Mouse (Mus musculus) gonadal fat pad, adult 2 months (tissue): Measurements from ENCODE around the gene Arhgap9. TPM values are rescaled to one million over a fixed set of nuclear protein-coding genes. Genes with fewer than 3 reads are reported as not detected.
A peak's percentile ranks its signal among the peaks of the same experiment; 100 is the strongest.
"Not testable (repeated sequence)": the region's sequence is repeated elsewhere in the genome, so short reads cannot be mapped to it uniquely, and the experiment has no call there.

ENCODE experiments used
- DNase-seq: peaks from one replicate; pipeline ENCODE4 v3.0.0-alpha.2; 2012; ENCODE audit warnings: low read depth
- polyA plus RNA-seq: library from polyadenylated mRNA; depleted of rRNA; stranded (reverse); fragments of >200 nt; gene quantifications from 2 replicates; pipeline ENCODE4 v1.2.3, GENCODE M21; 2012

The Arhgap9 gene
- polyA plus RNA-seq, 1 experiment = 9.3 TPM

DNA sequence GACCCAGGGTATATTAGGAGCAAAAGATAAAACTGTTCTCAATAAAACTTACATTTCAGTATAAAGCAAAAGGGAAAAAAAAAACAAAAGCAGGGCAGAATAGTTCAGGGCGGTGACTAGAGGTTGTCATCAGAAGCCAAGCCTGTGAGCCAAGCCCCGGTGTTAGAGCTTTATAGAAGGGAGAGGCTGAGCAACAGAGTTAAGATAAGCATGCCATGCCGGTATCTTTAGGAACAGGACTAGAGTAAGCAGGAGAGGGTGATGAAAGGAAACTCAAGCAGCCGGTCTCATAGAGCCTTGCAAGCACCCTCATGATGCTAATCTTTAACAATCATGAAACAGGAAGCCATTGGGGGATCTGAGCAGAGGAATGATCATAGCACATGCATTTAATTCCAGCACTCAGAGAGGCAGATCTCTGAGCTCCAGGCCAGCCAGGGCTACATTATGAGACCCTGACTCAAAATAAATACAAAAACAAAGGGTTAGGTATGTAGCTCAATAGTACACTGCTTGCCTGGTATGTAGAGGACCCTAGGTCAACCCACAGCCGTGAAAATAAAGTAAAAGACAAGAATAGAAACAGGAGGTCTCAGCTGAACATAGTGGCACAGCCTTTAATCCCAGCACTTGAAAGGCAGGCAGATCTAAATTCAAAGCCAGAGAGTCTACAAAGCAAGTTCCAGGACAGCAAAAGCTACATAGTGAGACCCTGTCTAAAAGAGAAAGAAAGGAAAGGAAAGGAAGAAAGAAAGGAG is 29.7 kb upstream of the Arhgap9 start:
- no peak for DNase-seq

DNA sequence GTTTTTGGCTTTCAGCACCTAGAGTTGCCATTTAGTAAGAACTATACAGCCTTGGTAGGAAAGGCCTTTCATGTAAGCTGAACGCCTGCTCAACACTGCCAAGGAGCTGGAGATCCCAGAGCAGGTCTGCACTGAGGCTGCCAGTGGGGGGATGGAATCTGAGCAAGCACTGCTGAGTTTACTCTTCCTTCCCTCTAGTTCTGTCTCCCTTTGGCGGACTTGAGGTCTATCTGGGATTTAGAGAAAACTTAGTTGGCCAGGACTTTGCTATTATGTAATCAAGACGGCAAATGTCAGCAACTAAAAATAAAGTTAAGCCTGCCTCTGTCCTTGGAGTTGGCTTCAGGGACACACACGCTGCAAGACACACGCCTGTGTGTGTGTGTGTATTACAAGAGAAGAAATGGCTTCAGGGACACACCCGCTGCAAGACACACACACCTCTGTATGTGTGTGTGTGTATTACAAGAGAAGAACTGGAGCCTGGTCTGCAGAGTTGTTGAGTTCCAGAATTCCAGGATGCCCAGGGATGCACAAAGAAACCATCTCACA is 28.7 kb upstream of the Arhgap9 start:
- DNase-seq = peak; percentile 46

DNA sequence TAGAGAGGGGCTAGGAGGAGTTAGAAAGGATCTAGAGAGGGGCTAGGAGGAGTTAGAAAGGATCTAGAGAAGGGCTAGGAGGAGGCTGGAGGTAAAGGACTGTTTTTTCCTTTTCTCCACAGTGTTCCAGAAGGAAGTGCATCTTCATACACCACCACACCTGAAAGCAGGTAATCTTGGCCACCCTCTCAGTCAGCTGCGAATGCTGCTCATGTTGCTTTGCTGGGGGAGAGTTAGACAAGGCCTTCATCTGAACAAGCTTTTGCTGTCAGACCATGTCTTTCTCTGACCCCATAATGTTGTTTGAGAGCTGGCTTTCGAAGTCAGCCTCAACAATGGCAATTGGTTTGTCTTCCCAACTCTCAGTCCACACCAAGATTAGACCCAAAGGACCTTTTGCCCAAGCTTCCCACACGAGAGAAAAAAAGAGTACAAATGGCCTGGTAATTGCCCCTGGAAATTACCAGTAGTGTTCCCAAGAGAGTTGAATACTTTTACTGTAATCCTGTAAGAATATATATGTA is 28.1 kb upstream of the Arhgap9 start:
- no peak for DNase-seq

DNA sequence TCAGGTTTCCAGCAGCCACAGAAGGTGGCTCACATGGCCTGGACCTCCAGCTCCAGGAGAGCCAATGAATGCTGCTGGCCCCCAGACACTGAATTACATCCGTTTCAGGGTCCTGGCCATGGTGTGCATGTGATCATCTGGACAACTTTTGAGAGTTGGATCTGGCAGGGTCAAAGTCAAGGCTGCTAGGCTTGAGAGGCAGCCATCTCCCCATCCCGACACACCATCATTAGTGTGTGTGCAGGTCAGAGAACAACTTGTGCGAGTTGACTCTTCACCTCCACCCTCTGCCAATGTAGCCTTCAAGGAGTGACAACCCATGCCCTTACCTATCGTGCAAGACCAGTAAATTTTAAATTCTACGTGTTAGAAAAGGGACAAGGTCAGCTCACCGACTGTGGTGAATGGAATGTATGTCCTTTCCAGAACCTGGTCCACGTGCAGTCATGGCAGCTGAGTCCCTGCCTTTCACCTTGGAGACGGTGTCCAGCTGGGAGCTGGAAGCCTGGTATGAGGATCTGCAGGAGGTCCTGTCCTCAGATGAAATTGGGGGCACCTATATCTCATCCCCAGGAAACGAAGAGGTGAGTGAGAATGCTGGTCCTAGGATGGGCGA is 26.8 kb upstream of the Arhgap9 start:
- DNase-seq = no peak

DNA sequence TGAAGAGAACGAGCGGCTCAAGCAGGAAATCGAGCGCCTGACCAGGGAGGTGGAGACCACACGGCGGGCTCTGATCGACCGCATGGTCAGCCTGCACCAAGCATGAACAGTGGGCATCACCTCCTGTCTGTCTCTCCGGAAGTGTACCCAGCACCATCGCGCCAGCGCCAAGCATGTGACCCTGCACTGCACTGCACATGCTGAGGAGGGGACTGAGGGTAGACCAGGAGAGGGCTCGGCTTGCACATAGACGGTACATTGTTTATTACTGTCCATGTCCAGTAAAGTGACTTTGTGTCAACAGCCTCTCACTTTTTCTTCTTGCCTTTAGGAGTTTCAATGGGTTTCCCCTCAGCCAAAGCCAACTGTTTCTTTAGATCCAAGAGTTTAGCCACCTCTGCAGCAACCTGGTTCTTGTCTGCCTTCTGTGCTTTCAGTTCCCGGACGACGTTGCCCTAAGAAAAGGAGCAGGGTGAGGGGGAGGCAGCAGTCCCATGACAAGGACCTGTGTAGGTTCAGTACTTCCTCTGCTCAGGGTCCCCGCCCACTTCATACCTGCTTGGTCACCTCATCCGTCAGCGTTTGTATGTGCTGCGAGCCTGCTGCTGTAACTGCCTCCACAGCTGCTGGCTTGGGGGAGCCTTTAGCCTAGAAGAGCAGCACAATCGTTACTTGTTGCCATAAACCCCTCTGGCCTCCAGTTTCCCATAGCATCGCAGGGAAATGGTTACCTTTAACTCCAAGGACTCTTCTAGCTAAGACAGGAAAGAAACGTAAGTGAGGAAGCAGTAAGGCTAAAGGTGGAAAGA is 25.6 kb upstream of the Arhgap9 start:
- no peak for DNase-seq

DNA sequence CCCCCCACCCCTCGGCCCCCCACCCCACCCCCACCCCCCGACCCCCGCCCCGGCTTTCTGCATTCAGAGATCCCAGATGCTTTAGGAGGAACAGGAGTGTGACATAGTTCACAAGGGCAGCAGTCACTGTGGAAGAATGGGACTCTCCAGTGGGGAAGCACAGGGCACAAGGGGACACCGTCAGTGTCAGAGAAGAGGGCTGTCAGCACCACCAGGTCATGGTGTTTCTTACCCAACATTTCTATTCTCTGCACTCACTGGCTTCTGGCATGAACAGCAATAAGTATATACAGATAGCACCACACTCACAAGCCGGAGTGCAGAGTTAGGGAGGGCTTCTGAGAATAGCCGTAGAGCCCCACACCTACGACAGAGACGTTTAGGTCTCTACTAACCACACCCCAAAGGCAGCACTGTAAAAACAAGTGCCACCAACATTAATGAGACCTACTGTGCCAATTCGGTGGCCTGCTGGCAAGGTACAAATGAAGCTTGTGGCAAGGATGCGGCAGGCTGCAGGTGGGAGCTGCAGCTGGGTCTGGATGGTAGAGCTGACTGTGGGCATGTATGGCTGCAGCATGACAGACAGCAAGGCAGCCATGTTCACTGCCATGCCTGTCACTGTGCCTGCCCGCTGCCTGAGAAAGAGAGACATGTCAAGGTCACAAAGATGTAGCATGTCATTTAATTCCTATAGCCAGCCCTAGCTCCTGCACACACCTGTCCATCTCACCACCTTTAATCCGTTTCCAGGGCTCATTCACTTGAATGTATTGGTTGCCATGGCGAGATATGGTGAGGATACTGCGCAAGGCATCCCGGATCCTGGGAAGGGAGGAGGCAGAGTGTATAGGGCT is 24.5 kb upstream of the Arhgap9 start:
- DNase-seq = no peak

DNA sequence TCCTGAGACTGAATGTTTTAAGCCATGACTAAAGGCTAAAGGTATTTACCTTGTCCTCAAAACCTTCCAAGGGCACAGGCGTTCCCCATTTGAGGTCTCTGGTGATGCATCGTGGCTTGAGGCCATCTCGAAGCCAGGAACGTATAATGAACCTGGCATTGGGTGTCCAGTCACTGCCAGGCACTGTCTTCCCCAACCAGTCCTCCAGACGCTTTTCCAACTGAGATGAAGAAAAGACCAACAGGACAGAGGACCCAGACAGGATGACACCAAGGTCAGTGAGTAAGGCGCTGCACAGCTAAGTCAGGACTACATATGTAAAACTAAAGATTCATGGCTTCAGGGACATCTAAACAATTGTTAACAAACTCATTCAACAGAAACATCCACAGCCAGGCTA is 21.4 kb upstream of the Arhgap9 start:
- no peak for DNase-seq

DNA sequence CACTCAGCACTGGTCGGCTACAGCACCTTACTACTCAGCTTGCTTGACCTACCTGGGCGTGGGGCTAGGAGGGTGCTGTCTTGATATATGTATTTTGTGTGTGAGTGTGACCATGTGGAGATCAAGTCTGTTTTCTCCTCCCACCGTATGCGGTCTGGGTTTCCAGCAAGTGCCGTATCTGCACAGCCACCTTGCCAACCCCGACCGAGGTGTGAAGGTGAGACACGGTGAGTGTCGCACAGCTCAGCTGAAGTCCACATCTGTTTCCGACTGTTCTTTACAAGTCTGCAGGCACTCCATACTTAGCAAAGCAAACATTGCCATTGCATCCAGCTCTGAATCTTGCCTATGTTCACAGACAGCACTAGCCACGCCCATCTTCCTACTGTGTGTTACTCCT is 18.6 kb upstream of the Arhgap9 start:
- no peak for DNase-seq

DNA sequence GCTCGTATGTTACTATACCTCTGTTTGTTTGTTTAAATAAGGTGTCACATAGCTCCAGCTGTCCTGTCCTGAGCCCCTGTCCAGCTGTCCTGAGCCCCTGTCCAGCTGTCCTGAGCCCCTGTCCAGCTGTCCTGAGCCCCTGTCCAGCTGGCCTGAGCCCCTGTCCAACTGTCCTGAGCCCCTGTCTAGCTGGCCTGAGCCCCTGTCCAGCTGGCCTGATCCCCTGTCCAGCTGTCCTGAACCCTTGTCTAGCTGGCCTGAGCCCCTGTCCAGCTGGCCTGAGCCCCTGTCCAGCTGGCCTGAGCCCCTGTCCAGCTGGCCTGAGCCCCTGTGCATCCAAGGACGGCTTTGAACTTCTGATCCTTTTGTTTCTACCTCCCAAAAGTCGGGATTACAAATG is 12.6 kb upstream of the Arhgap9 start:
- not testable (repeated sequence) for DNase-seq

DNA sequence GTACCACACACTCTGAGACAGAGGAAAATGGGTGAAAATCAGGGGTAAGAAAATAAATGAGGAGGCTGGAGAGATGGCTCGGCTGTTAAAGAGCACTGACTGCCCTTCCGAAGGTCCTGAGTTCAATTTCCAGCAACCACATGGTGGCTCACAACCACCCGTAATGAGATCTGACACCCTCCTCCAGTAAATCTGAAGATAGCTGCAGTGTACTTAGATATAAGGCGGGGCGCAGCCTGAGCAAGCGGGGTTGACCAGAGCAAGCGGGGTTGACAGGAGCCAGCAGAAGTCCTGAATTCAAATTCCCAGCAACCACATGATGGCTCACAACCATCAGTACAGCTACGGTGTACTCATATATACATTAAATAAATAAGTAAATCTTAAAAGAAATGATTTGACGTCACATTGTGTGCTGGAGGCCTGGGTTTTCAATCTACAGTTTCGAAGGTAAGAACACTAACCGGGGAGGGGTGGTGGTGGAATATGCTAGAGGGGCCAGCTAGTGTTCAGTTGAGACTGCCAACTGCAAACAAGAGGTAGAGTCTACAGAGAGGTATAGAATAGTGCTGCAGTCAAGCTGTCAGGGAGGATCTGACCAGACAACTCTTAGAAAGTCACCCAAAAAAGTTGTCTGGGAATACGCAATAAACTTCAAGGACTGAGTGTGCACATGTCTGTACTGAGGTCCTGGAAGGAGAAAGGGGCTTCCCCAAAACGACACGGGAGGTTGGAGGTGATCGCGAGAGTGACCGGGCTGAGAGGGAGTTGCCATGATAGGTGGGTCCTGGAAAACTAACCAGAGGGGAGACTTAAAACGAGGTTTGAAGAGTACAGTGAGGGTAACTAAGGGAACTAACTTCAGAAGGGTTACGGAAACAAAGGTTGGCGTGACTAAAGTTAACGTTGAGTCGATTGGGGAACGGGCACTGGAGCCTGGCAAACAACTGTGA is 11.0 kb upstream of the Arhgap9 start:
- no peak for DNase-seq

DNA sequence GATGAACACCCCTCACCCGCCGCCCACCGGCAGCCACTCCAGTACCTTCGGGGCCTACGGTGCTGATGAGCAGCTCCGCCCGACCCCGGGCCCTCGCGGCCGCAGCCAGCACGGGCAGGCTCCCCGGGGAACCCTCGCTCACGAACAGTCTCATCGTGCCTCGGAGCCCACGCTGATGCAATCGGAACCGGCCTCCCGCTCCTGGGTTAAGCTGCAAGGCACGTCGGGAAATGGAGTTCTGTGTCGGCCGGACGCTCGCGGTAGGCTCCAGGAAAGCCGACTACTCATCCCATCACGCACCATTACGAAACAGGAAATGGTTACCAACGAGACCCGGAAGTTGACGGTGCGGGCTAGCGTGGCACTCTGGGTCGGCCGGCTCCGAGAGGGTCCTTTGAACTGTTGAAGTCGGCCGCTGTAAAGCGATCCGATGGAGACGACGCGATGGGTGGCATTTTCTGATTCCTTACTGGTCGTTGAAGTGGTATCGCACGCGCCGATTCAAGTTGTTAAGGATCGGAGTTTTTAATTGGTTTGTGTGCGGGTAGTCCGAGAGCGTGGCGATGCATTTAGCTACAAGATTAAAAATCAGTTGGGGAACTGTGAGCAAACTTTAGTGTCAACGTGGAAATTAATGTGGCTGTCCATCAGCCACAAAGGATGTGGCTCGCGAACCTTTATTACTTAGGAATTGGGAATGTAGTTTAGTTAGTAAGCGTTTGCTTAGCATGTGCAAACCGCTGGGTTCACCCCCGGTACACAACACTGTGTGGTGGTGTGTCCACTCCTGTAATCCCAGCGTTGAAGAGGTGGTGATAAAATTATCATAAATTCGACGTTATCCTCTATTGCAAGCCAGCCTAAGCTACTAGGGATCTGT is 10.0 kb upstream of the Arhgap9 start, which contains the start of gene Mars:
Gene Mars, minus strand, starts transcription at position 311 of the 880 bp plus-strand sequence.
- DNase-seq = peak; percentile 73

DNA sequence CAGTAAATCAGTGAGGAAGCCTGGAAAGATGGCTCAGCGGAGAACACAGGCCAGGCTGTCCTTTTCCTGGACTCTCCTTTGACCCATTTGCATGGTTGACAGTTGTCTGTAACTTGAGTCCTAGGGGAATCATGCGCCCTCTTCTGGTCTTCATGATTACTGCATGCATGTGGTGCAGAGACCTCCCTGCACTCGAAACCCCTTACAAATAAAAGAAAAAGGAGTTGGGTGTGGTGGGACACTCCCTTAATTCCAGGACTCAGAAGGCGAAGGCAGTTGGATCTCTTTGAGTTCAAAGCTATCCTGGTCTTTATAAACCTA is 9.4 kb upstream of the Arhgap9 start:
- DNase-seq = no peak

DNA sequence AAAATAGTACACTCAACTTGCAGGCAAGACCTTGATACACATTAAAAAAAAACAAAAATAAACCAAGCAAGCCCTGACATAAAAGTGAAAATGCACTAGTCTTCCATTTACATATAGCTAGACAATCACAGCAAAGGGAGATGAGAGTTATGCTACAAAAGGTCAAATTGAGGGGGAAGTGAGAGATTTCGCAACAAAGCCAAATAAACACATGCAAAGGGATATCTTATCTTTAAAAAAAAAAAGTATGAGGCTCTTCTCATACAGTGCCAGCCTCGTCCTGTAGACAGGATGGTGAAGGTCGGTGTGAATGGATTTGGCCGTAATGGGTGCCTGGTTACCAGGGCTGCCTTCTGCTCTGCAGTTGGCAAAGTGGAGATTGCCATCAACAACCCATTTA is 8.9 kb upstream of the Arhgap9 start:
- DNase-seq = no peak

DNA sequence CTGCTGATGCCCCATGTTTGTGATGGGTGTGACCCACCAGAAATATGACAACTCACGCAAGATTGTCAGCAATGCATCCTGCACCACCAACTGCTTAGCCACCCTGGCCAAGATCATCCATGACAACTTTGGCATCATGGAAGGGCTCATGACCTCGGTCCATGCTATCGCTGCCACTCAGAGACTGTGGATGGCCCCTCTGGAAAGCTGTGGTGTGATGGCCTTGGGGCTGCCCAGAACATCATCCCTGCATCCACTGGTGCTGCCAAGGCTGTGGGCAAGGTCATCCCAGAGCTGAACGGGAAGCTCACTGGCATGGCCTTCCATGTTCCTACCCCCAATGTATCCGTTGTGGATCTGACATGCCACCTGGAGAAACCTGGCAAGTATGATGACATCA is 8.2 kb upstream of the Arhgap9 start:
- DNase-seq = not testable (repeated sequence)

DNA sequence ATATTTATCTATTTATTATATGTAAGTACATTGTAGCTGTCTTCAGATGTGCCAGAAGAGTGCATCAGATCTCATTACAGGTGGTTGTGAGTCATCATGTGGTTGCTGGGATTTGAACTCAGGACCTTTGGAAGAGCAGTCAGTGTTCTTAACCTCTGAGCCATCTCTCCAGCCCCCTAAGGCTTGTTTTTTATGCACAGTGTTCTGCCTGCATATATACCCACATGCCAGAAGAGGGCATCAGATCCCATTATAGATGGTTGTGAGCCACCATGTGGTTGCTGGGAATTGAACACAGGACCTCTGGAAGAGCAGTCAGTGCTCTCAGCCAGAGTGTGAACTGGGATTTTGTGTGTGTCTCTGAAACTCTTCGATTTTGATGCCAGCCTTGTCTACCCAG is 6.8 kb upstream of the Arhgap9 start:
- DNase-seq = not testable (repeated sequence)

DNA sequence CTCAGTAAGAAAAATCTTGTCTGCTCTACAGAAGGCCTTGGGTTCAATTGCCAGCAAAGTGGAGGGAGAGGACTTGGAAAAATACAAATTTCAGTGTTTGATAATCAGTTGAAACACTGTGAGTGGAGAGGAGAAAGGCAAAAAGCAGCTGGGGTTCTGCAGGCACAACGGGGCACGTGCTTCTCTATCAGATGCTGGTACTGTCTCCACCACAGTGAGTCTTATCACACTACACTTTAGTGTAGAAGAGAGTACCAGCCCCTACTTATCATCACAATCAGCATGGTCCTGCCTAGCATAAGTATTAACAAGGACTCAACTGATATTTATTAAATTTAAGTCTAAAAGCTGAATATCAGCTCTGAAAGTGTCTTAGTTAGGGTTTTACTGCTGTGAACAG is 4.5 kb upstream of the Arhgap9 start:
- DNase-seq = no peak

DNA sequence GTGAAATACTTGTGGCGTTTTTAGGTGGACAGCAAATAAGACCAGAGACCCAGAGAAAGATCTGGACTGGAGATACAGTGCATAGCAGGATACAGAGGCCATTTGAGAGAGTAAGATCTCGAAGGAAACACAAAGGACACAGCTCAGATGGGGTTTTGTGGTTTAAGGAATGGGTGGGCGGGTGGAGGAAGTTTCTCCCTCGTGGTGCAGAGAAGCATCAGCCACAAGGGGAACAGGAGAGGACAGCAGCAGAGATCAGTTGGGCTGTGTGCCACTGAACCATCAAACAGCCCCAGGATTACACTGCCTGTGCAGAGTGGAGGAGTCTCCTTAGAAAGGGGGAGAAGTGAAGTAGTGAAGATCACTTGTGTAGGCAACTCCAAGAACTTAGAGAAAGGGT is 3.8 kb upstream of the Arhgap9 start:
- no peak for DNase-seq

DNA sequence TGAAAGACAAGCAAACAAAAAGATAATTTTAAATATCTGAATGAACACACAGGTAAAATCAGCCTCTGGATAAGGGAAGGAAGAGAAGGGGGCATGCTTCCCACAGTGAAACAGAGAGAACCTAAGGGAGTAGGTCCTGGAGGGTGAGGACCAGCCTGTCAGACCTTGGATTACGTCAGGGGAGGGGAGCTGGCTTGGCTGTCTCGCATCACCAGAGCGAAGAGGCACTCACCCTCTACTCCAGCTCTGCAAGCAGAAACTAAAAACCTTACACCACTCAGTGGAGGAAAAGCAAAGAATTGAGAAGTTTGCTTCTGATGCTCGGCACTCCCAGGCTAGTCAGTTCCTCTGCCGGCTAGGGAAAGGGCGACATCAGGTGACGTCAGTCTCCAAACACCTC is 1.8 kb upstream of the Arhgap9 start:
- no peak for DNase-seq

DNA sequence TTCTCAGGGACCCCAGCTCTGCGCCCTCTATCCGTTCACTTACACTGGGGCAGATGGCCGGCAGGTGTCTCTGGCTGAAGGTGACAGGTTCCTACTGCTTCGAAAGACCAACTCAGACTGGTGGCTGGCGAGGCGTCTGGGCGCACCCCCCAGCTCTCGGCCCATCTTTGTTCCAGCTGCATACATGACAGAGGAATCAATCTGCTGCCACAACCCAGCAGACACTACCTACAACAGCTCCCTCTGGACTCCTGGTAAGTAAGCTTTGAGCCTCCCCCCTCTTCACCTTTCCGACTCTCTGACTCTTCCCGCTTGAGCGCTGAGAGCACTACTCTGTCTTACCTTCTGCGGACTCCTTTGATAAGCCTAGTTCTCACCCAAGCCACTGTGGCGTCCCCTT is 414 bp downstream of the Arhgap9 start:
- no peak for DNase-seq
